Mouse (Mus musculus): ENCODE results near the gene Htr1f.

Gene Htr1f

DNA sequence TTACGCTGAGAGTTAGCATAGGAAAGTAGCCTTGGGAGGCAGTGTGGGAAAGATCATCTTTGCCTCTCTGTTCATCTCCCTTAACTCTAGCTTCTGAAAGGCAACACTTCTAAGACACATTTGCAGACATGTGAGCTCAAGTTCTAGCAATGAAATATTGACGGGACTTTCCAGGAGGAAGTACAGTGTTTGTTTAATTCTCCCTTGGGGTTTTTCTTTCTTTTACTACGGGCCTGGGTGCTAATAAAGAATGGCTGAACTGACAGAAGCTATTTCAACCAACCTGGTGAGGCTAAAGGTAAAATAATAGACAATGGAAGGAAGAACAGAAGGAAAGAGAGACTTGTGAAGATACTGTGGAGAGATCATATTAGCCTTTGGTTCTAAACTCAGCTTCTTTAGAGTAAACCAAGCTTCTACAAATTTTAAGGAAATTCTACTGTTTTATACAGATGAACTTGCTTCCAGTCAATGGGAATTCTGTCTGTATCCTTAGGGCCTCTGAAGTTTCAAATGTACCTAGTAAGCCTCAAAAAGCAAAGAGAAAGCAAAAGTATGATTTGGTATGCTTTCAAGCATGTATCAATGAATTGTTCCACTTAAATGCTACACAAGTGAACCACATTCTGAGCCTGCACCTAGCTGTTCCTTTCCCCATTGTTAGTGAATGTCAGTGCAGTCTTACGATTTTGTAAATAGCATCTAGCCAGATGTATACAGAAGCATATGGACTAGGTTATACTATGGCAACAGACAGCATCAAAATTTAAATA is 131.9 kb downstream of the Htr1f start:
- no peak for DNase-seq (ENCODE audit: low read depth, low spot score)

DNA sequence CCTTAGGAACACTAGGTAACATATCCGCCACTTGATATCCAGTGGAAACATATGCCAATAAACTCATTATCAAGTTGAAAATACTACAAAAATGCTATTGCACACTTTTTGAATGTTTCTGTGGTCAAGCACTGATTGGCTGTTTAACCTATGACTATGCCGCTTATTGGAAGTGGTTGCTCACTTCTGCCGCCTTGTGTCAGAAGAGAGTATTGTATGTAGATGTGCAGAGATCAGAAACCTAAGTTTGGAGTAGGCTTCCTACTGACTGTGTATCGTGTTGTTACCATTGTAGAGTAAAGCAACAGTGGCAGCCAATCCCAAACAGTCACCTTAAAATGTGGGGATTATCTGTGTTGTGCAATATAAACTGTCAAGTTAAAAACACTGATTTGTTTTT is 144.0 kb downstream of the Htr1f start:
- DNase-seq (ENCODE audit: low read depth, low spot score): peak; percentile 51

DNA sequence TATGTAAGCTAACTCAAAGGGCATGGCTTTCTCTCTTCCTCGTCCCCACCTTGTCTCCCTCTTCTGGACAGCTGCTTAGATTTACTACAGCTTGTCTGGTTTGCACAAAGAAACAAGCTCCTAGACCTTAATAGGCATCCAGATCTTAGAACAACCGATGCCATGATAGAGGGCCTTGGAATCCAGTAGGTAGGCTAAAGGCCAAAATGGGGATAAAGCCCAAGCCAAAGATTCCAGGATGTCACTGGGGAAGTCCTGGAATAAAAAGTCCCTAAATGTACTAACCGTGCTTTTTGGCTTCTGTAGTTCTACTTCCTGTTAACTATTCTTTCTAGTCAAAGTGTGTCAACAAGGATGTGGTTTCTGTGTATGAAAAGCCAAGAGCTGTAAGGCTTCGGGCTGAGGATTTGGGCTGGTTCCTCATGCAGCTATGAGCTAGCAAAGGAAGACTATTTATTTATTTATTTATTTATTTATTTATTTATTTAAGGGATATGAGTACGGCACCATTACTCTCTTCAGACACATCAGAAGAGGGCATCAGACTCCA is 163.9 kb downstream of the Htr1f start:
- no peak for DNase-seq (ENCODE audit: low read depth, low spot score)

DNA sequence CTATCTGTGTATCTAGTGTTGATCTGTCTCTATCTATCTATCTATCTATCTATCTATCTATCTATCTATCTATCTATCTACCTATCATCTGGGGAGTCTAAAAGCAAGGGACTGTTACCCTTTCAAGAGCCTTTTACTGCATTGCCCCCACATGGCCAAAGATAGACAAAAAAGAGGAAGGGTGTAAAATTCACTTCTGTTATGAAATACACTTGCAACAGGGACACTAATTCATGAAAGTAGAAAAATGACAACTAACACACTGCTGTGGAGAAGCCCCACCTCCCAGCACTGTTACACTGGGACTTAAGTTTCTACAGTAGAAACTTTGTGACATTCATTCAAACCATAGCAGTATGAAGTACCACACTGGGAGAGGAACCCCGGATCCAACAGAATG is 170.9 kb downstream of the Htr1f start:
- no peak for DNase-seq (ENCODE audit: low read depth, low spot score)

DNA sequence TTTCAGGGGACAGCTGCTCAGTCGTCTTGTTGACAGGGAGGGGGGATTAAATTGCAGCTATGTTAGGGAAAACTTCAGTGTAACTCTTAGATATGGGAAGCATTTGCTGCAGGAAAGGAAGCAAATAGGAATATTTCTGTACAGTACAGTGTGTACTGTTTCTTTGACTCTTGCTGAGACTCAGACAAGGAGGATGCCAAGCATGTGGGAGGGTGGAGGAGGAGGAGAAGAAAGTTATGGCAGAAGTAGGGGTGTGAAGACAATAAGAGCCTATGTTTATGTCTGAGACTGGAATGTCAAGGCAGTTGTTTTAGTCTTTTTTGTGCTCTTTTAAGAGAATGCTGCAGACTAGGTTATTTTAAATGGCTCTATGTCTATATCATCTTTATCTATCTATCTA is 171.6 kb downstream of the Htr1f start:
- DNase-seq (ENCODE audit: low read depth, low spot score): no peak

DNA sequence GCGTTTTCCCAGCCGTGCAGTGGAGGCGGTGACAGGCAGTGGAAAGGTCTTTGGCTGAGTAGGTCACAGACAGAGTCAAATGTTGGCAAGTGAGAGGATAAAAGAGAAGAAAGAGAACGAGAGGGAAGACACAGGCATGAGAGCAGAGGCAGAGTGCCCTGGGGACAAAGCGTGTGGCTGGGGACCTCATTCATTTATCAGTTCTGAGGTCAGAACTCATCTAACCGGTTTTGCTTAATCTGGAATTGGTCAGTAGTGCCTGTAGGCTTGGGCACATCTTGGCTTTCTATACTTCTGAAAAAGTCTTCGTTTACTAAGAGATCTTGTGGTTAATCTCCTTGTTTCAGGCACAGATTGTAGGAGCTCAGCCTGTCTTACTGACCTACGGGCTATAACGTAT is 182.2 kb downstream of the Htr1f start:
- DNase-seq (ENCODE audit: low read depth, low spot score): no peak

DNA sequence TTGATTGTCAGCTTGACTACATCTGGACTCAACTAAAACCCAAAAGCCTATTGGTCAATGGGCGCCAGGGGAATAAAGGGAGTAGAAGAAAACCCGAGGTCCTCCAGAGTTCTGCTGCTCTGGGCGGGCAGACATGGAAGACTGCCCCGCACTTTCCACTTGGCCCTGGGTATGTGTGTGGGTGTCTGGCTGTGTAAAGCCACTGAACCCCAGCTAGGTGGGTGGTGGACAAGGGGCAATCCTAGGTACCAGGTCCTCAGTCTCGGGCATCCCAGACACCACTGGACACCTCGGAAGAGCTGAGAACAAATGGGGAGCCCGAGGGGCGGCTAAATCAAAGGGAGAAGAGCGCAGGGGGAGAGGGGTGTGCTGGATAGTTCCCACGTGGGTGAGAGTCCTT is 196.9 kb downstream of the Htr1f start:
- DNase-seq (ENCODE audit: low read depth, low spot score): no peak

DNA sequence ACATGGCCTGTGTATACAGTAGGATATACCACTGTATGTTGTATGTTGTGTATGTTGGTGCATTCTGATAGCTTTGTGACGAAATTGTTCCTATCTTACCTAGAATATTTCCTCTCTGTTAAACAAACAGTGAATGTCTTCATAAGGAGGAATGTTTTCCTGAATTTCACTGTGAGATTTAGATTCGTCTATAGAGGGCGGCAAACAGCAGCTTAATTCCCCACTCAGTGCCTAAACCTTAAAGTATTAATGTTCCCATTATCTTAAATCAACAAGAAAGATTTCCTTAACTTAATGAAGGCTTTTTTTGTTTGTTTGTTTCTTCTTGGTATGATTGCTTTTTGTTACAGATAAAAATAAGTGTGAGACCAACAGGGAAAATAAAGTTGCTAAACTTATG is 198.5 kb downstream of the Htr1f start:
- DNase-seq (ENCODE audit: low read depth, low spot score): no peak

DNA sequence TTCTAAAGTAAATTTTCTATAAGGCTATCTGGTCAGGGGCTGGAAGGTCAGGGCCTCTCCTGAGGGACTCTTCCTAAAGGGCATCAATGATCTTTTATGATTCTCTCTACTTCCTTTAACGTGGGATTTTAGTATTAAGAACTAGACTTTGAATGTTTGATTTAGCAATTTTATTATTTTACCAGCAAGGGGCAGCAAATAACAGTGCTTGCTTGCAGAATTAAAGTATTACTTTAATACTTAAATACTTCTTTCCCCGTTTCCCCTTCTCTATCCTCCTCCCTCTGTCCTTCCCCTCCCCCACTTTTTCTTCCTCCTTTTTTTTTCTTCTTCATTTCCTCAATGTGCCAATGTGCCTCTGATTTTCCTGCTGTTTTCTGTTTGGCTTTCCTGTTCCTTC is 202.3 kb downstream of the Htr1f start:
- DNase-seq (ENCODE audit: low read depth, low spot score): no peak

DNA sequence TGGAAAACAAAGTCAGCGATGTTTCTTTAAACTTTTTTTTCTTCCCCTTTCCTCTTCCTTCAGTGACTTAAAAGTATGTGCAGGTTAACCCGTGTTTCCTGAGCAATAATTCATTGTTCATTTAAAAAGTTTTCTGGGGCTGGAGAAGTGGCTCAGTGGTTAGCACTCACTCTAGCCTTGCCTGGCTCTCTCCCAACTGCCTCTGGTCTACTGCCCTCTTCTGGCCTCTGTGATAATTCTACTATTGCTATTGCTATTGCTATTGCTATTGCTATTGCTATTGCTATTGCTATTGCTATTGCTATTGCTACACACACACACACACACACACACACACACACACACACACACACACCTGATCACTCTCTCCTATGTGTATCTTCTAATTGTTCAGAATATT is 206.6 kb downstream of the Htr1f start:
- DNase-seq (ENCODE audit: low read depth, low spot score): peak; percentile 67

DNA sequence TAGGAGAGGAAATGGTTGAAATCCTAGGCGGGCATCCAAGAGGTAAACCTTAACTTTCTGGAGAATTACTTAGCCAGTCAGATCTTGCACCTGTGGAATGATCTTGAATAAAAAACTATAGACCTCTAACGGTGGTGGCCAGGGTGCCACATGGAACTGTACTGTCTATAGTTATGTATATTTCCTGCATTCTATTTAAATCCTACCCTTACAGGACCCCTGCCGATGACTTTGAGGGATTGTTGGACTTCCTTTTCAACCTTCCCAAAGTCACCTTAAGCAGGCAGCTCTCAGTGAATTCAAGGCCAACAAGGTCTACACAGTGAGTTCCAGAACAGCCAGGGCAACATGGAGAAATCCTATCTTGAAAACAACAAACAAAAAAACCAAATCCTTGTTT is 216.2 kb downstream of the Htr1f start:
- DNase-seq (ENCODE audit: low read depth, low spot score): peak; percentile 92

DNA sequence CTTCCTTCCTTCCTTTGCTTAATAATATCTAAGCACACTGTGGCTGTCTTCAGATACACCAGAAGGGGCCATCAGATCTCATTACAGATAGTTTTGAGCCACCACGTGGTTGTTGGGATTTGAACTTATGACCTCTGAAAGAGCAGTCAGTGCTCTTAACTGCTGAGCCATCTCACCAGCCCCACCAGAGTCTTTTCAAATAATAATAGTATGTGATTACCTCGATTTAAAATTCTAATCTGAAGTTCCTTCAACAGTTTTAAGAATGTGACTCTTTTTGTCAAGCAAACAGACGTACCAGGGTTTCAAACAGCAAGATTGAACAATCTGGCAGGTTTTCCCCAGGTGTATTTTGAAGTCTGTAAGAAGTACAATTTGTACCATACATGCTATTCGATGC is 220.1 kb downstream of the Htr1f start:
- DNase-seq (ENCODE audit: low read depth, low spot score): peak; percentile 97

DNA sequence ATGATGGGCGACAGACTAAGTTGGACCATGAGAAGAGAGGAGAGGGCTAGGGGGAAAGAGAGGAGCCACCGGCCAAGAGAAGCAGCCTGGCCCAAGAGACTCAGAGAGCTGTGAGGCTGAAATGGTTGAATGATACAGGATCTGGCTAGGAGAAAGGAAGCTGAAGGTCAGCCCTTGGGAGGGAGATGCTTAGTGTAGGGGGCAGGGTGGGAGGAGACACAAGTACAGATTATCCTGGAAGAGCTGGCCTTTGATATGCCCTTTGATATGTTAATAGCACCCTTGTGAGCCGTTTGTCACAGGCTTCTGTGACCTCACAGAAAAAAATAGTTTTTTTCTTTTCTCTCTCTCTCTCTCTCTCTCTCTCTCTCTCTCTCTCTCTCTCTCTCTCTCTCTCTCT is 220.5 kb downstream of the Htr1f start:
- DNase-seq (ENCODE audit: low read depth, low spot score): peak; percentile 99

DNA sequence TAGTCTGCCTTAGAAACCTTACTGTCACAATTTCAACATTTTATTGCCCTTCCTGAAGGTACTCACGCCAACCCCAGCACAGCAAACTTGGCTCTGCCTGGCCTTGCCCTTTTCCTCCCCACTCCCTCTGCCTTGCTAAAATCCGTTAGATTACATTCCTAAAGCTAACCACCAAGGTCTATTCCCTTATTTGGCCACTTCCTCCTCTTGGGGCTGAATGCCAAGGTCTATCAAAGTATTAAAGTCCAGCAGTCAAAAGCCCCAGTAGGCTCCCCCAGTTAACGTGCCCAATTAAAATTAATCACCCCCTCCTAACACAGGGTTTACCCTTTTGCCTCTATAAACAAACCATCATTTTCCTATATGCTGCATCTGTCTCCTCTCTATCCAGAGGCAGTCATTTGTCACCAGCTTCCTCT is 221.2 kb downstream of the Htr1f start:
- DNase-seq (ENCODE audit: low read depth, low spot score): peak; percentile 84

DNA sequence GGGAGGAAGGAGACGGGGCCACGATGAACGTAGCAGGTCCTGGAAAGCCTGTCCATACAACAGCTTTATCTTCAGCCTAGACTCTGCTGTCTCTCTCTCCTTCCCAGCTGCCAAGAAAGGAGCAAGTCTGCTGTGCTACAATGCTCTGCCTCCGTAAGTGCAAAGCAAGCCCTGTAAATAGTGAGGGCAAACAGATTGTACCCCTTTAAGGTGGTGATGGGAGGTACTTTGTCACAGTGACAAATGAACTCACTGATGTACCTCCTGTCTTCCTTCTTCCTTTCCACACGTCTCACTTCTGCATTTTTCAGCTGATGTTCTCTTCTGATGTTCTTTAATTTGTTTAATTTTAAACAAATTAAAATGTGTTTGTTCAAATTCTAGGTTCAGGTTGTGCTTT is 221.8 kb downstream of the Htr1f start:
- peak; percentile 33 for DNase-seq (ENCODE audit: low read depth, low spot score)

DNA sequence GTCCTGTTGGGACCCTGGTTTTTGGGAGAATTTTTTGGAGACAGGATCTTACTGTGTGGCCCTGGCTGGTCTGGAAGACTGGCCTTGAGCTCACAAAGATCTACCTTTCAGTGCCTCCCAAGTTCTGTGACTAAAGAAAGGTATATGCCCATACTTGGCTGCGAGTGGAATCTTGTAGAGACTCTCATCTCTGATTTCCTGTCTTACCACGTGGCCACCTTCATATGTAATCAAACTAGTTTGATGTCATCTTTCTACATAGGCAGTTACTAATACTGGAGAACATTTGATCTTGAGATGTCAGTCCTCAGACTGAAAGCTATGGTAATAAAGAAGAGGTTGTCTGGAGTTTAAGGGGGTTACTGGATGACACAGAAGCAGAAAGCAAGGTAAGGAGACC is 224.2 kb downstream of the Htr1f start:
- DNase-seq (ENCODE audit: low read depth, low spot score): no peak

DNA sequence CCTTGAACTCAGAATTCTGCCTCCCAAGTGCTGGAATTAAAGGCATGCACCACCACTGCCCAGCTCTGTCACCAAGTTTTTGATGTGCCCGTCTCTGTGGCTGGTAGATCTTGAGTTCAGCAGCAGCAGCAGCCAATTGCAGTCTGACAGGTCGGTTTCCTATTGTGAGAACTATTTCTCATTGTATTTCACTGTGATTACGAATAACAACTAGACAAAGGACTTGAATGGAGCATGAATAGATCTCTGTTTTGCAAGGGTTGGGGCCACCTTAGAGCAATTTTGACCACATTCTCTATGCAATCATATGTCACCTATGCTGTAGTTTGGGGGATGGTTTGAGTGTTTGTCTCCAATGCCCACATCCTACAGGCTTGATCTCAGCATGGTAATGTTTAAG is 224.7 kb downstream of the Htr1f start:
- peak; percentile 87 for DNase-seq (ENCODE audit: low read depth, low spot score)

DNA sequence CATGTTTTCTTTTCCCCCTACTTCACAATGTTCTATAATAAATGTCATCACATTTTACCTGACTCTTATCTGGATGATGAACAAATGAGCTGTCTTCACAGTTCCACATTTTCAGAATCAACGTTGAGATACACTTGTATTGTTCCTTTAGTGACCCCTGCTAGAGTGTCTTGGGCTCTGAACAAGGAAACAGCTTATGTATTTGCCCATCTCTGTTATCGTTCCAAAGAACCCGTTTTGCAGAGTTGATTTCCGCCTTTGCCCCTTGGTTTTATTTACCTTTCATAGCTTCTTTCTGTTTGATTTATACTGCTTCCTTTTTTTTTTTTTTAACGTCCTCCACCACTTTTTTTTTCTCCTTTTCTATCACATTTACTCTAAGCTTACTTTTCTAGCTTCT is 225.9 kb downstream of the Htr1f start:
- DNase-seq (ENCODE audit: low read depth, low spot score): no peak

DNA sequence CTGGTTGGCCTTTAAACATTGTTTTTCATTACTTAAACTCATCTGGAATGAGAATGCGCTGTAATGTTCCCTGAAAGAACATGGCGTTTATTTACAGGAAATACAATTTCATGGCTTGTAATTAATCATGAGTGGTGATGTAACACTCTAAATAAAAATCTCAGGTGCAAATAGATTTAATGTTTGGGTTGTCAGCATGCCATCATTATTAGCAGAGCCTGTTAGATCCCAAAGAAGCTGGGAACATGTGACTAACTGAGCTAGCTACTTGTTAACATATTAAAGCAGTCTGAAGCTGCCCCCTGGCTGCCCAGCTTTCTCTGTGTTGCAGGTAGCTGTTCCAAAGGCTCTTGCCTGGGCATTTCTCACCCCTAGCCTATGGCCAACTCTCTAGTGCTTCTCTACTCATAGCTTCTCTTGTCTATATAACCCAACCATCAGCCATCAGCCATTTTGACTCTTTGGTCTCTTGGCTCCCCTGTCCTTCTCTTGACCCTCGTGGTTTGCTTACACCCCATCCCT is 227.0 kb downstream of the Htr1f start:
- peak; percentile 36 for DNase-seq (ENCODE audit: low read depth, low spot score)

DNA sequence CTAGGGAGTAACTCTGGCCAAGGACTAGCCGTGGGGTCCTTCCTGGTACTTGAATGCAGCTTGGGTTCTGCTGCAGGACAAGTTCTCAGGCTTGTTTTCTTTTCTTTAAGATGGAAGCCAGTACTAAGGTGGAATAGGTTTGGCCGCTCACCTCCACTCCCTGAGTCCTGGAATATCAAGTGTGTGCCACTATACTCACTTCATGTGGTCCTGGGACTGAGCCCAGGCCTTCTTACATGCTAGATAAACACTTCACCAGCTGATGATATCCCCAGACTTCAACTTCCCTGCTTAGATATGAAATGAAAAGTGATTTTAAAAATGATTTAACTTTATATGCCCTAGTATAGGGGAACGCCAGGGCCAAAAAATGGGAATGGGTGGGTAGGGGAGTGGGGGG is 228.3 kb downstream of the Htr1f start:
- no peak for DNase-seq (ENCODE audit: low read depth, low spot score)

DNA sequence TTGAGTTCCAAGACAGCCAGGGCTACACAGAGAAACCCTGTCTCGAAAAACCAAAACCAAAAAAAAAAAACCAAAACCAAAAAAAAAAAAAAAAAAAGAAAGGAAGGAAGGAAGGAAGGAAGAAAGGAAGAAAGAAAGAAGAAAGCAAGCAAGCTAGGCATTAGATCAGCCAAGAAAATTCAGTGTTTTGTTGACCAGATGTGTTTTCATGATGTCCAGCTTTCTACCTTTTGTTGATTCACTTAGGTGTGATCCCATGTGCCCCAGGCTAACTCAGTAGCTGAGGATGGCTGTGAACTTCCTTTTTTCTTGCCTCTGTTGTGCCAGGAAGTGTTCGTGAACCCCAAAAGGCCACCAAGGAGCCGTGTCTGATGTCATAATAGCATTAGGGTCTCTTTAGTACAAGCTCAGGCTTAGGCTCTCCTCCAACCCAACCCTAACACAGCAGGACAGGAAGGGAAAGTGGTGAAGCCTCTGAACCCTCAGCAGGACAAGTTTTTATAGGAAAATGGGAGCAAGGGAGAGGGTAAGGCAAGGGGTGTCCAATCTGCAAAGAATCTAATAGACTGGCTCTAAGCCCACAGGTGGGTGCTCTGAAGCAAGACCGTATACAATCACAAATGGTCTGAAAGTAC is 228.9 kb downstream of the Htr1f start:
- peak; percentile 83 for DNase-seq (ENCODE audit: low read depth, low spot score)

DNA sequence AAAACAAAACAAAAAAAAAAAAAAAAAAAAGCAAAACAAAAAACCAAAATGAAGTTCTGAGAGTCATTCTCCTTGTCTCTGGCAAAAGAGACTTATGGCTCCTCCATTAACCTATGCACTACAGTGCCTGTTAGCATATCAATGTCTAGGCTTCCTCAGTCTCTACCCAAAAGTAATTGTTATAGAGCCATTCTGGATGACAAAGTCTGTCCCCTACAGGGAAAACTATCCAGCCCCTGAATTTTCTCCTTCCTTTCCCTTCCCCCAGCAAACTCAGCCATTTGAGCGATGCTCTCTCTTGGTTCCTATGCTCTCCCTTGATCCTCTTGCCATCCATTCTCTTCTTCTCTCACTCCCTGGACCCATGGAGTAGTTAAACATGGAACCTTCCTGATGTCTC is 229.8 kb downstream of the Htr1f start:
- DNase-seq (ENCODE audit: low read depth, low spot score): peak; percentile 92

DNA sequence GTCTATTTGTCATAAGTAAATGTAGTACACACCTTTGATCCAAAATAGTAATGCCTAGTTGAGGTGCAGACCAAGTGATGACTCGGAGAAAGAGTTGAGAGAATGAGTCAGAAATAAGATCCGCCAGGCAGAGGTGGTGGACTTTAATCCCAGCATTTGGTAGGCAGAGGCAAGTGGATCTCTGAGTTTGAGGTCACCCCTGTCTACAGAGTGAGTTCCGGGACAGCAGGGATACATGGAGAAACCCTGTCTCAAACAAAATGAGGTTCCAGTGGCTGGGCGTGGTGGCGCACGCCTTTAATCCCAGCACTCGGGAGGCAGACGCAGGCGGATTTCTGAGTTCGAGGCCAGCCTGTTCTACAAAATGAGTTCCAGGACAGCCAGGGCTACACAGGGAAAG is 230.3 kb downstream of the Htr1f start:
- DNase-seq (ENCODE audit: low read depth, low spot score): peak; percentile 93

Data from R1 (cell line).